Mouse (Mus musculus) liver (tissue): ENCODE measurements around the gene Adcy9.

Experiments
- DNase-seq: peaks from one replicate; pipeline ENCODE4 v3.0.0-alpha.2; 2020; ENCODE audit warnings: mixed read lengths

The Adcy9 gene

GRCm38 (mm10) chr16:4418072-4418471 is 2.2 kb downstream of the Adcy9 start:
- no peak for DNase-seq

- no peak for DNase-seq
Measured at GRCm38 (mm10) chr16:4417455-4417854, 2.8 kb downstream of the Adcy9 start.

DNA sequence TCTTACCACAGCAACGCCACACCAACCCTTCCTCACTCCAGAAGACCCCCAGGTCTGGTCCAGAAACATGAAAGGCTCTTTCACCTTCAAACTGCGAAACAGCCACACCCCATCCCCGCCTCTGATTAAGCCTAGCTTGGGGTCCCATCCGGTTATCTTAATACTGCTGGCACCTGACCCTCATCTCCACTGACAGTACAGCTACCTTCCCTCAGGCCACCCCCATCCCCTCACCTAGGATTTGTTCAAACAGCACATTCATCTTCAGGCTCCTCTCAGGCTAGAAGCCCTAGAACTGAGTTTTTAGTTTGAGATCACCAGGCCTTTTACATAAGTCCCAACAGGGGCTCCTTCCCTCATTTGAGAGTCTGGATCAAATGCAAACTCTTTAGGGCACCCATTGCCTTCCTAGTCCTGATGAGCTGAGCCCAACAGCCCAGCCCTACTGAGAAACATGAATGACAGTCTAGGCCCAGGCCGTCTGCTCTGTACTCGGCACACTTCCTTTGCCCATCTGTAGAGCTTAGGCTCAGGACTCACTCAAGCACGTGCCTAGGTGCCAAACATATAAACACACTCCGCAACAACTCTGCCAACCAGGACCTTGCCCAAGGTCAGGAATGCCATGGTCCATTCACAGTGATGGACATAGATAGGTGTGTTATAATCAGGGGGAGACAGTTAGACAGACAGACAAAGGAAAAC is 5.3 kb downstream of the Adcy9 start:
- DNase-seq = peak; percentile 40

DNA sequence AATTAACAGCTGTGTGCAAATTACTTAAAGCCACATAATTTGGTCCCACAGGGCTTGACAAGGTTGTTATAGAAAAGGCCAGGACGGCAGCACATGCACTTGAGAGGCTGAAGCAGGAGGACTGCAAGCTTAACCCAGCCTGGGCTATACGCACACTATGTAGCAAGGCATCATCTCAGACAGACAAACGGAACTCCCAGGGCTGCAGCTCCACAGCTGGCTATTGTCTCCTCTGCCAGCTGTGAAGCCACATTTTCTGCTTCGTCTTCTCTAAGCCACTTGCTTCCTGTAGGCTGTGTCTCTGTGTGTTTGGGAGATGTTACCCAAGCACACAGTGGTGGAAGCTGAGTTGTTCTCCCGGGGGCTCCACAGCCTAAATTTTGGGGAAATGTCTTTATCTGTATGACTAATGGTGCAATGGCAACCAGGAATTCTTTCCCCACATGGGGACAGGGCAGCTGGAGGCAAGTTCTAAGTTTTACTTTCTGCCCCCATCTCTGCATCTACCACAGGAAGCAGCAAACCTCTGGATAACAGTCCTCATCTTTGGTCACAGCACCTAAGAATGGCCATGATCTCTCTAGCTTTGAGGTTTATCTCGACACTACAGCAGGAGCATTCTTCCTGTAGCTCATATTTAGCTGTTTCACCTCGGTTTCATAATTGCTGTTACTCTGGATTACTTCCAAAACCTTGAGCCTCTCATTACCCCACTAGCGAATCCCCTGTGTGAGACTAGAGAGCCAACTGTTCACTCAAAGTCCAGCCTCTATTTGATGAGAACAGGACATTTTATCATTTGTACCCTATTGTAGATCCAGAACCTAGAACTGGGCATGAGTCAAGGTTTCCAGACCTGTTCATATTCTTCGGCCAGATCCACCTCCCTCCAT is 6.1 kb downstream of the Adcy9 start:
- no peak for DNase-seq

GRCm38 (mm10) chr16:4413301-4413700 is 7.0 kb downstream of the Adcy9 start:
- DNase-seq = no peak

DNA sequence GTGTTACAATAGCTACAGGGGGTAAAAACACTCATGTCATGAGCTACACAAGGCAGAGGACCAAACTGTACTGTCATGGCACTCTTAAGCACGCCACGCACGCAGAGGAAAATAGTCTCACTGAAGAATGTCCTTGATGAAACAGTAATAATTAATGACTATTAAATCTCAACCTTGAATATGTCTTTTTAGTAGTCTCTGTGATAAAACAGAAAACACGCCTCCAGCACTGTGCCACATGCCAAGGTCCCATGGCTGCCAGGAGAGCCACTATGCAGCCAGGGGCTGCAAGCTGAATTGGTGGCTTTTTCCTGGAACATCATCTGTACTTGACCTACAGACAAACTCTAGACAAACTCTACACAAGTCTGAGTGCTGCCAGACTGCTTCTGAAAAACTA is 8.0 kb downstream of the Adcy9 start:
- DNase-seq = no peak

GRCm38 (mm10) chr16:4411296-4411695 is 9.0 kb downstream of the Adcy9 start:
- no peak for DNase-seq

DNA sequence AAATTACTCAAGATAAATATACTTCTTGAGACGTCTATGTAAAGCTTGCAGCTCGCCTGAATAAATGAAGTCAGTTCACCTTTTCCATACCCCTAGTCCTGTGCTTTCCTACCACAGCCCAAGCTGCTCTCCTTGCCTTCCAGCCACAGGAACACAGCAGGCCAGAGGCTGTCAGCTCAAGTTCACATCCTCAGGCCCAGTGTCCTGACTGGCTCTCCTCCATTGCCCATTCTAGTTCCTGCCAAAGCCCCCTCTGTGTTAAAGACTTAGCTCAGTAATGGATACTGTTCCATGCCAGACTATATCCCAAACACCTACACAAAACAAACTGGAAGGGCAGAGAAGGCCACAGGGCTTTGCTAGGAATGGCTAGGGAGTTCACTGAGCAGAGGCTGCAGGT is 12.8 kb downstream of the Adcy9 start:
- no peak for DNase-seq

GRCm38 (mm10) chr16:4406706-4407105 is 13.6 kb downstream of the Adcy9 start:
- no peak for DNase-seq

DNA sequence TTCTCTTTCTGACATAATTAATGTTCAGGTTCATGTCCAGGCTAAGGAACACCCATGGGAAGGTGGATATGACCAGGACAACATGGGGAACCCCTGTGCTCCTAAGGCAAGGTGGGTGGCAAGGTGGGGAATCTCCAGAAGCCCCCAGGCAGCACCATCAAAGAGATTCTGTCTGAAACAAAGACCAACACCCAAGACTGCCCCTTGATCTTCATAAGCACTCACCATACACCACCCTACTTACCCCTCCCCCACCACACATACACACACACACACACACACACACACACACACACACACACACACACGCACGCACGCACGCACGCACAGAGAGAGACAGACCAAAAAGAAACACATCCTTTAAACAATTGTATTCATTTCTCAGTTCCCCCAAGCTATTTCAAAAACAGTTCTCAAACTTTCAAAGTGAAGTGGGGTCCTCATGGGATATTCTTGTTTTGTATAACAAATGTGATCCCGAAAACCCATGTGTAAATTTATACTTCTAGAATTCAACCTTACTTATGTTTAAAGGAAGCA is 14.2 kb downstream of the Adcy9 start:
- DNase-seq = no peak

DNA sequence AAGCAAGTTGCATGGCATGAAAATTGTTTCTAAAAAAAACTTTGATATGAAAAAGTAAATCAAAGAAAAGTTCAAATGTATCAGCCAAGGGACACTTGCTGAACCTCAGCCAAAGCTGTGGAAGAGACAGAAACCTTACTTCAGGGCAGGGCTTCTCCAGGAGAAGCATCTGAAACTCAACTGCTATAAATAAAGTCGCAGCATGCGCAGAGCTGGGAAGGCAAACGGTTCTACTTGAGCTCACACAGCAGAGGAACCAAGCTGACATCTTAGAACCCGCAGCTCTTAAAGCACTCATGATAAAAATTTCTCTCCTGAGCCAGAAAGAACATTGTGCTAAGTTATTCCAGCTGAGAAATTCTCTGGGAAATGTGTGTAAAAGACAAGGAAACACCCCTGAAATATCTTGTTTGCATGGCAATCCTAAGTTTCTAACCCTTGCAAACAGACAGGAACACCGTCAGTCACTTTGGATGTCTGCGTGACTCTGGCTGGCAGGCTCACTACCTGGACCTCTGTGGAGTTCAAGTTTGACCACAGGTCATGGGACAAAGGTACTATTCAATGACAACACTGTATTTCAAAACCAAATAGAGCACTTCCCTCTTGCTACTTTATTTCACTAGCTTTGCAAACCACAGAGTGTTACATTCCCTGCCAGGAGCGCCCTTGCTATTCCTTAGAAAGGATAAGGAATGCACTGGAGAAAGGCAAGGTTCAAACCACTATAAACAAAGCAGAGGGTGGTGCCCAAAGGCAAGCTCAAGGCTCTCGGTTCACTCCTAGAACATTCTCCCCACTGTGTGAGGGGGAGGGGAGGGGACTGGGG is 15.2 kb downstream of the Adcy9 start:
- DNase-seq = no peak

DNA sequence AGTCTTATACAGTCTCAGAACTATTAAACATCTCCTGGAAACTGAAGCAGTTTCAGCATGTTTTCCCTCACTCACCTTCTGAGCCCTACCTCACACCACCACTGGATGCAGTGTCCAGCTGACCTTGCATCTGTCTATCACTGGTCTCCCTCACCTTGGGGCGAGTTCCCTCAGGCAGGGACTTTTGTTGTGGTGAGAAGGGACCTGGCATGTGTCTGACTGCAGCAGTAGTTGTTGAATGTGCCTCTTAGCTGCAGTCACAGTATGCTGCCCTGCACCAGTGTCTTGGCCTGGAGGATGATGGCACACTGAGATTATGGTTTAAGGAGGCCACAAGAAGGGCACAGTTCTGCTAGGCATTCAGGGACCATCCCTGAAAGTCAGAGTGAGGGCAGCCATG is 19.2 kb downstream of the Adcy9 start:
- no peak for DNase-seq

DNA sequence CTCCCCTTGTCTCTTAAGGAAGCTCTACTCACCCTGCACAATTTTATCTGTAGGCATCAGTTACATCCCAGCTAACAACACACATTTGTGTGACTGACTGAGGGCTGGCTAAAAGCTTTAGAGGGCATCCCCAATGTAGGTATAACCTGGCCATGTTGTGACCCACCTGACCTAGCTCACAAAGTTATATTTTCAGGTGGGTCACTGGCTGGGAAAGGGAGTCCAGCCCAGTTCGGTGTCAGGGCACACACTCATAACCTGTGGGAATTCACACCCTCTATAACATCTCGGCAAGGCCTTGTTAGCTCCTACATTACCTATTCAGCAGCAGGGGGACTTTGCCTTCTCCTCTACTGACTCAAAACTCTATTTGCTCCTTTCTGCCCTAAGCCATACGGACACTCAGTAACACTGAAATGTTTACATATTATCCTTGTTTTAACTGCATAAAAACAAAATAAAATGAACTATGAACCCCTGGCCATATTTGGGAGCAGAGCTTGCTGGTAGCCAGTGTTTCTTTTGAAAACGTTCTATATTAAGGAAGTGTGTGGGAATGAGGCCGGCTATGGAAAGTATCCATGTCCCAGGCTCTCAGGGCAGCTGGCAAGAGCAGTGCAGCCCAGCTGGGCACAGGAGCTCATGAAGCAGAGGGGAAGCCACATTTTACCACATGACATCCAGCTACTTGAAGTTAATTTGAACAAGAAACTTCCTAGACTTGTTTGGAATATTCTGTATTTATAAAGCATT is 20.7 kb downstream of the Adcy9 start:
- DNase-seq = no peak

- no peak for DNase-seq
Measured at GRCm38 (mm10) chr16:4398782-4399181, 21.5 kb downstream of the Adcy9 start.

DNA sequence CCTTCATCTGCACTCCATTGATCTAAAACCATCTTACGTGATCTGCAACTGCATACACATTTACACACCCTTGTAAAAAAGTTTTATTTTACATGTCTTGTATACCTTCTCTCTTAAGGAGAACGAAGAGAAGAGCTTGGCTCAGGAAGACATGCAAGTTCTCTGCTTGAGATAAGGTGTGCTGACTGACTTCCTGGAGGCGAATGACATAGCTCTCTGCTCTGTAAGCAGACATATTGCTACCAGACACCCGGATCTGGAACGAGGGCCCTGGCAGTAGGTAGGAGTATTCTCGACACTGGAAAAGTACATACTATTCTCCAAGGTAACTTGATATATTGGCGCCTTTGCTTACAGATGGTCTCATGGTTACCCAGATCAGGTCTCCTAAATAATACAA is 22.7 kb downstream of the Adcy9 start:
- no peak for DNase-seq

DNA sequence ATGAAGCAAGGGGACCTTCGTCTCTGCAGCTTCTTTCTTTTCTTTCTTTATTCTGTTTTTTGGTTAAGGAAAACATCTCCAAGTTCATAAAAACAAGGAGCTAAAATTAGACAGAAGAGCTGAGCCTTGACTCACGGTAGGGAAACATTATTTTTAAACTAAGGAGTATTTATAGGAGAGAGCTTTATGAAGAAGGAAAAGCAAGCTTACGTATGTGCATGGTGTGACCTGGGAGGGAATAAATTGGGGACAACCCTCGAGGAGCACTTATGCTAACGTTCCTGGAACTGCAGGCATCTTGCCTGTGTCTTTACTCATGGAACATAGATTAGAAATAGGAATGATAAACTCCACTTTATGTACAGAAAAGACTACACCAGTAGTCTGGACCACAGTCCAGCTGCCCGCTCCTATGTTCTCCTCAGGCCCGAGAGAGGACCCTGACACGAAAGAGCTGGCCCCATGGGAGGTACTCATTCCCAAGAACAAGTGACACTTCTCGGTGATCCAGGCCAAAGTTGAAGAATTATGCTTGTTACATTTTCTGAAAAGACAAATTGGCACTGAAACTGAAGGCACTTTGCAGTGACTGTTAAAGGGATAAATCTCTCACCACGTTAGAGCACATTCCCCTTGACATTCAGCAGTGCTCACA is 24.5 kb downstream of the Adcy9 start:
- no peak for DNase-seq

DNA sequence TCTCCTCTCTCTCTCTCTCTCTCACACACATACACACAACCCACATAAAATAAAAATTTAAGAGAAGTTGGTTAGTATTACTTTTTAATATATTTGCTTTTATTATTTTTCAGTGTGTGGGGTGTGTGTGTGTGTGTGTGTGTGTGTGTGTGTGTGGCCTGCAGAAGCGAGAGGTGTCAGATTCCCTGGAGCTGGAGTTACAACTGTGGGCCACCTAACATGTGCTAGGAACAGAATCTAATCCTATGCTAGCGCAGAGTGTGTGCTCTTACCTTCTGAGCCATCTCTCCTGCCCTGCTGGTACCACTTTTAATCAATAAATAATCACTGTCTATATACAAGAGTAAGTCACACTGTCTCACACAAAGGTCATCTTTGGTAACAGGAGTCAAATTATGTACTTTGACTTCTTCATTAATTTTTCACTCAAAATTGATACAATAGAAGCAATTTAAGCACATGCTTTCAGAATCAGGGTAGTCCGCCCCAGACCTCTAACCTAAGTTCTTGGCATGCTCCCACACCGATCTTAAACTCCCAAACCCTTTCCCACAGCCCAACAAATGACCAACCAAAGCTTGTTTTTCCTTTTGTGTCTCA is 25.2 kb downstream of the Adcy9 start:
- DNase-seq = no peak

DNA sequence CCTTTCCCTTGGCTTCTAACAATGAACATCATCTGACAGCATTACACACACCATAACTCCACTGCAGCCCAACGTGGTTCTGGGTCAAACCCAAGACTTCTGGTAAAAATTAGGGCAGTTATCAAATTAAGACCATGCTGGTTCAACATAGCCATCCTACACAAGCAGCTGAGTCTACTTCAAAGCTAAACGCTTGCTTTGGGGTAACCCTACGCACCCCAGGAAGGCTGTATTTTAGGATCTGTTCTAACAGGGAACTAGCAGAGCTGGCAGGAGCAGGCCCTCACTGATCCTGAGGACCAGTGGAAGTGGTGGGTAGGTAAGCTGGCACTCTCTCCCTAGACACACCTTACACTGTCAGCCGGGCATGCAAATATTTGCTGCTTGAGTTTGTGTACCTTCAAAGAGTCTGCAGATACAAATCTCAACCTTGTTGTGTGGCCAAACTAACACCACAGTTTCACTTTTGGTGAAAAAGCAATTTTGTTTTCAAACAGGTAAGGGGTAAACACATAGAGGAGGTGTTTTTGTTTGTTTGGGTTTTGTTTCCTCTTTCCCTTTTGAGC is 36.7 kb downstream of the Adcy9 start:
- DNase-seq = no peak

DNA sequence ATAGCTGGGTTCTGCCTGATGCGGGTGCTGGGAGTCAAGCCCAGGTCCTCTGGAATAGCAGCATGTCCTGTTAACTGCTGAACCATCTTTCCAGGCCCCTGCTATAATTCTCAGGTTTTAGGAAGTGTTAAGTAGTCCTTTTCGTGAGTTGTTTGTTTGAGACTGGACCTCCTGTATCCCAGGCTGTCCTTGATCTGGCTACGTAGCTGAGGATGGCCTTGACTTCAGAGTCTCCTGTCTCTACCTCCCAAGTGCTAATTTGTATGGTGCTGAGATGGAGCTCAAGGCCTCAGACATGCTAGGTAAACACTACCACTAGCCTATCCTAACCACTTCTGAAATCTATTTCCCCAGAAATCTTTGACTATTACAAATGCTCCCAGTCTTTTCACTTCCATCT is 37.9 kb downstream of the Adcy9 start:
- DNase-seq = no peak

GRCm38 (mm10) chr16:4381487-4381886 is 38.8 kb downstream of the Adcy9 start:
- no peak for DNase-seq

DNA sequence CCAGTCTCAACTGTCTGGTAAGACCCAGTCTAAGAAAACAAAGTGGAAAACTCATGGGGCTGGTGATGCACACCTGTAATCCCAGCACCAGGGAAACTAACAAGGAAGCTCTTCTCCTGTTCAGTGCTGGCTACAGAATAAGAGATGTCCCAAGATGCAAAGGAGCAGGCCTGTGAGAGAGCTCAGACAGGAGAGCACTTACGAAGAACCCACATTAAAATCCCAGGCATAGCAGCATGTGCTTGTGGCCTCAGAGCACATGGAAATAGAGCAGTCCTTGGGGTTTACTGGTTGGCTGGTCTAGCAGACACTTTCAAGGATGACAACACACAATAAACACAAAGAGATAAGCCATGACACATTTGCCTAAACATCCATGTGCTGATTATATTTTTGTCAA is 41.5 kb downstream of the Adcy9 start:
- DNase-seq = no peak
